Mouse (Mus musculus) liver, embryonic 14.5 days (tissue): ENCODE results near the gene Cux2. TPM values are rescaled to one million over a fixed set of nuclear protein-coding genes. Genes with fewer than 3 reads are reported as not detected.
A peak's percentile ranks its signal among the peaks of the same experiment; 100 is the strongest.

ENCODE experiments used
- ATAC-seq: fragments of 200-750 bp; cut with Nextera tagmentation; 2 replicates; pipeline ENCODE4 v1.8.0; 2017; ENCODE audit warnings: moderate number of reproducible peaks, mild to moderate bottlenecking, moderate library complexity; ENCODE audit not compliant: insufficient read depth
- DNase-seq, 3 experiments: peaks; one replicate each; pipeline ENCODE4 v3.0.0-alpha.2; 2012 to 2013; ENCODE audit warnings: low read depth in 3 of 3, low spot score in 3 of 3
- H3K27ac ChIP-seq: fragments of 300-500 bp; sonication (generic); 2 replicates; pipeline ENCODE4 v1.5.1; 2014; ENCODE audit warnings: moderate library complexity, mild to moderate bottlenecking, control low read depth, inconsistent platforms
- H3K27me3 ChIP-seq: fragments of 300-500 bp; sonication (generic); 2 replicates; pipeline ENCODE4 v1.6.1; 2014; ENCODE audit warnings: mild to moderate bottlenecking, low read length, moderate library complexity; ENCODE audit not compliant: control insufficient read depth, insufficient read depth
- H3K36me3 ChIP-seq: fragments of 300-500 bp; sonication (generic); replicated peaks from 2 replicates; pipeline ENCODE4 v1.6.1; 2014; ENCODE audit warnings: low read depth; ENCODE audit not compliant: control insufficient read depth, insufficient read depth
- H3K4me1 ChIP-seq, 2 experiments: fragments of 200-500 bp in 1 of 2; fragments of 300-500 bp in 1 of 2; sonication (generic) in 1 of 2; replicated peaks; 2 replicates each; pipeline ENCODE4 v1.6.1; 2012 to 2014; ENCODE audit warnings: antibody characterized with exemption in 1 of 2, inconsistent platforms in 1 of 2, low read length in 1 of 2; ENCODE audit not compliant: control insufficient read depth in 2 of 2, insufficient read depth in 2 of 2
- H3K4me2 ChIP-seq: fragments of 300-500 bp; sonication (generic); 2 replicates; pipeline ENCODE4 v1.6.1; 2014; ENCODE audit warnings: low read depth, mild to moderate bottlenecking, control low read depth, moderate library complexity
- H3K4me3 ChIP-seq, 2 experiments: fragments of 200-500 bp in 1 of 2; fragments of 300-500 bp in 1 of 2; sonication (generic) in 1 of 2; 2 replicates each; pipeline ENCODE4 v1.5.1; 2012 to 2014; ENCODE audit warnings: low read depth in 2 of 2, low read length in 2 of 2, mild to moderate bottlenecking in 2 of 2, control low read depth in 1 of 2, inconsistent platforms in 1 of 2, moderate library complexity in 1 of 2; ENCODE audit not compliant: insufficient read depth in 1 of 2
- H3K9ac ChIP-seq: fragments of 300-500 bp; sonication (generic); replicated peaks from 2 replicates; pipeline ENCODE4 v1.6.1; 2014; ENCODE audit warnings: mild to moderate bottlenecking, control low read depth, moderate library complexity
- H3K9me3 ChIP-seq: fragments of 300-500 bp; sonication (generic); 2 replicates; pipeline ENCODE4 v1.6.1; 2016; ENCODE audit warnings: low read length, mixed read lengths; ENCODE audit not compliant: control insufficient read depth
- CTCF ChIP-seq: IDR thresholded peaks from 2 replicates; pipeline ENCODE4 v1.5.1; 2016; ENCODE audit warnings: antibody characterized with exemption, low read depth, control low read depth
- EP300 ChIP-seq: IDR thresholded peaks from 2 replicates; pipeline ENCODE4 v1.6.1; 2016; ENCODE audit warnings: antibody characterized with exemption, low read depth
- WGBS: fragments of 180-500 bp; shearing (Covaris S2); extraction: QIAGEN DNeasy Blood & Tissue Kit; methylation state at CpG from one replicate; pipeline ENCODE4 v1.1.7; 2014; ENCODE audit not compliant: insufficient replicate concordance; 5-methylcytosine and 5-hydroxymethylcytosine counted together
- polyA plus RNA-seq, 2 experiments: library from polyadenylated mRNA; depleted of rRNA in 1 of 2; stranded (reverse) in 1 of 2; unstranded in 1 of 2; fragments of >200 nt; fragmentation: Nextera tagmentation in 1 of 2; extraction: Ambion mirVana in 1 of 2; gene quantifications; 2 replicates each; pipeline versions ENCODE4 v1.2.1 to v1.2.3; 2012 to 2014

Cux2 gene
- polyA plus RNA-seq, 2 experiments = 1.0 to 1.4 TPM

DNA sequence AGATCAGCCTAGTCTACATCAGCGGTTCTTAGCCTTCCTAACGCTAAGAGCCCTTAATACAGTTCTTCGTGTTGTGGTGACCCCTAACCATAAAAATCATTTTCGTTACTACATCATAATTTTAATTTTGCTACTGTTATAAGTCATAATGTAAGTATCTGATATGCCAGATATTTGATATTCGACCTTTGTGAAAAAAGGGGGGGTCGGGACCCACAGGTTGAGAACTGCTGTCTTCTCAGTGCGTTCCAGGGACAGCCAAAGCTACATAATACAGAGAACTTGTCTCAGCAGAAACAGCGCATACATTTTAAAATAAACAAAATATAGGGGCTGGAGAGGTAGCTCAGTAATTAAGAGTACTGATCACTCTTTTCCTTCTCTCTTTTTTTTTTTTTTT lies 39.8 kb upstream of the Cux2 start:
- H3K4me1 ChIP-seq = peaks cover 0 to 5% of the 10 kb centered on the region in 2 experiments; a peak in 2 of 4 replicates
- DNase-seq (no peak), ATAC-seq (no peak)
- no peak overlapping the region for H3K9ac ChIP-seq
- H3K4me2 ChIP-seq = no peak overlapping the region
- H3K27ac ChIP-seq = no peak overlapping the region
- H3K36me3 ChIP-seq = no peaks in the 10 kb centered on the region
- H3K9me3 ChIP-seq = no peaks in the 10 kb centered on the region
- no peak overlapping the region for H3K4me3 ChIP-seq
- no peaks in the 10 kb centered on the region for H3K27me3 ChIP-seq
- 64% methylated on average over 8 of the region's 8 CpGs for WGBS
- TF ChIP-seq CTCF = no peak
- no peak for TF ChIP-seq EP300

GRCm38 (mm10) chr5:122088917-122089316 lies 39.0 kb upstream of the Cux2 start:
- no peak overlapping the region for H3K9ac ChIP-seq
- H3K27me3 ChIP-seq = no peaks in the 10 kb centered on the region
- no peak overlapping the region for H3K4me2 ChIP-seq
- ATAC-seq (no peak), DNase-seq (peak; percentile 44 to 59 (median 47))
- WGBS = 3% methylated on average over 5 of the region's 5 CpGs
- no peaks in the 10 kb centered on the region for H3K36me3 ChIP-seq
- H3K4me1 ChIP-seq = peaks cover 0 to 8% of the 10 kb centered on the region in 2 experiments; a peak in 2 of 4 replicates
- H3K9me3 ChIP-seq = no peaks in the 10 kb centered on the region
- TF ChIP-seq CTCF = peak; percentile 97
- TF ChIP-seq EP300 = no peak
- no peak overlapping the region for H3K4me3 ChIP-seq
- H3K27ac ChIP-seq = no peak overlapping the region

DNA sequence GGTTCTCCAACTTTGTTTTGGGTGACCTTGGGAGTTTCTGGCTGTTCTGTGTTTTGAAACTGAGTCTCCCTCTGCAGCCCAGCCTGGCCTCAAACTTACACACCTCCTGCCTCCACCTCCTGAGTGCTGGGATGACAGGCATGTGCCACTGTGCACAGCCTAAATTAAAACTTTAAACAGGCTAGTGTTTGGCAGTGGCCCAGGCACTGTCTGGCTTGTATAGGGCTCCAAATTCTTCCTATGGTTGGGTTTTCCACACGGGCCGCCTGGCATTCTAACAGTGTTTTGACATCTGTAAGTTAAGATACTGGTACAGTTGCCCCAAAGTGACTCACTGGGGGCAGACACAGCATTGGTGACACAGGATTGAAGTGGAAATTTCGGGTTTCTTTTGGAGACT lies 36.2 kb upstream of the Cux2 start:
- Histone ChIP-seq H3K4me1 (peaks cover 0 to 8% of the 10 kb centered on the region in 2 experiments; a peak in 2 of 4 replicates), H3K9ac (no peak overlapping the region), H3K27me3 (no peaks in the 10 kb centered on the region), H3K36me3 (no peaks in the 10 kb centered on the region), H3K9me3 (no peaks in the 10 kb centered on the region), H3K4me2 (no peak overlapping the region), H3K4me3 (no peak overlapping the region), H3K27ac (no peak overlapping the region)
- WGBS = 49% methylated on average over 3 of the region's 3 CpGs
- TF ChIP-seq EP300 (no peak), CTCF (no peak)
- DNase-seq (no peak), ATAC-seq (no peak)

- DNase-seq = no peak
- WGBS = 59% methylated on average over 7 of the region's 7 CpGs
- H3K4me3 ChIP-seq = no peak overlapping the region
- H3K36me3 ChIP-seq = no peaks in the 10 kb centered on the region
- H3K4me2 ChIP-seq = no peak overlapping the region
- H3K9ac ChIP-seq = no peak overlapping the region
- no peak for ATAC-seq
- H3K27me3 ChIP-seq = no peaks in the 10 kb centered on the region
- H3K4me1 ChIP-seq = peaks cover 0 to 8% of the 10 kb centered on the region in 2 experiments; a peak in 2 of 4 replicates
- H3K9me3 ChIP-seq = no peaks in the 10 kb centered on the region
- TF ChIP-seq CTCF (no peak), EP300 (no peak)
- no peak overlapping the region for H3K27ac ChIP-seq
These were observed 35.4 kb upstream of the Cux2 start for GRCm38 (mm10) chr5:122085291-122085690.

- WGBS = 35% methylated on average over 3 of the region's 3 CpGs
These were observed 34.6 kb upstream of the Cux2 start for GRCm38 (mm10) chr5:122084470-122084869.

More at GRCm38 (mm10) chr5:122084470-122084869, 34.6 kb upstream of the Cux2 start:
- no peak for TF ChIP-seq EP300
- no peak for TF ChIP-seq CTCF
- Histone ChIP-seq H3K4me2 (no peak overlapping the region), H3K9me3 (no peaks in the 10 kb centered on the region), H3K4me1 (peaks cover 0 to 8% of the 10 kb centered on the region in 2 experiments; a peak in 2 of 4 replicates), H3K27ac (no peak overlapping the region), H3K4me3 (no peak overlapping the region), H3K9ac (no peak overlapping the region), H3K27me3 (no peaks in the 10 kb centered on the region), H3K36me3 (no peaks in the 10 kb centered on the region)
- DNase-seq (peak in 1 of 3 experiments; percentile 12), ATAC-seq (no peak)
